Mouse (Mus musculus) urinary bladder, postnatal 4 days (tissue): ENCODE measurements around the gene Nfatc2.

Source experiments
- DNase-seq, 2 experiments: peaks; one replicate each; pipeline ENCODE4 v3.0.0; 2021 to 2022; ENCODE audit warnings: low spot score in 2 of 2

Nfatc2 gene

DNA sequence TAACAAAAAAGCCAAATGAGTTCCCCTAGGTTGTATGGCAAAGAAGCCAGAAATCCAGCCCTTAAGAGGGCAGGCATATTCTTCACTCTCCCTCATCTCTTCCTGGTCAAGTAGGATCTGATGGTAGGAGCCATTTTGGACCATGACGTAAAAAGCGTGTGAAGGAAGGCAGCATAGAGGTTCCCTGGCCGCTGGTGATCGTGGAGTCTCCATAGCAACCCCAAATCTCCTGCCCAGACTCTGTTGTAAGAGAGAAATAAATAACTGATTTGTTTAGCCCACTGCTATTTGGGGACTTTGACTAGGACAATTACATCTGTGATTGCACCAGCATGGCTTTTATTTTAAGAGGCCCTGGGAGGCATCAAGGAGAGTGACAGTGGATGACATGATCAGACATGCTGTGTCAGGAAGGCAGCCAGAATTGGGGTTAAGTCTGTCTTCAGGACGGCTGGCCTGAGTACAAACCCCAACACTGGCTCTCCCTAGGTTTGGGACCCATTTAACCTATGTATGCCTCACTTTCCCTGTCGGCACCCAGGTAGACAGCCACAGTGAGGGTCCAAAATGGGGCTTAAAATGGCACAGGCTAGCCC lies 8.3 kb upstream of the Nfatc2 start:
- DNase-seq = no peak

DNA sequence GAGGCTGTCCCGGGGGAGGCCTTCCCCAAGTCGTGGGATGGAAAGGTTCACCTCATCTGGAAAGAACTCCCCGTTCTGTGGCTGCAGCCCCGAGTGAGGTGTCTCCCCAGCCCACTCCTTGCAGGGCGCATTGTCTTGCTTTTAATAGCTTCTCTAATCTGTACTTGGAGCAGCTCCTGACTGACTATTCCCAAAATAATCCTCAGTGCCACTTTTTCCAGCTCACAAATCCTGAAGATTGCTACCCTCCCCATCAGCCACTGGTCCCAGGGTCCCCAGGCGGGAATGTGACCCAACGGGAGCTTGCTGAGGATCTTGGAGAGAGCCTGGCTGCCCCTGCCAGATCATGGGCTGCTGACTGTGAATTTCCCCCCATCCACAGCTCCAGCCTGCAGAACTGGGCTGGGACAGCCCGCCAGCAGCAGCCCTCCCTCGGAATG lies 6.7 kb upstream of the Nfatc2 start:
- DNase-seq = no peak

DNA sequence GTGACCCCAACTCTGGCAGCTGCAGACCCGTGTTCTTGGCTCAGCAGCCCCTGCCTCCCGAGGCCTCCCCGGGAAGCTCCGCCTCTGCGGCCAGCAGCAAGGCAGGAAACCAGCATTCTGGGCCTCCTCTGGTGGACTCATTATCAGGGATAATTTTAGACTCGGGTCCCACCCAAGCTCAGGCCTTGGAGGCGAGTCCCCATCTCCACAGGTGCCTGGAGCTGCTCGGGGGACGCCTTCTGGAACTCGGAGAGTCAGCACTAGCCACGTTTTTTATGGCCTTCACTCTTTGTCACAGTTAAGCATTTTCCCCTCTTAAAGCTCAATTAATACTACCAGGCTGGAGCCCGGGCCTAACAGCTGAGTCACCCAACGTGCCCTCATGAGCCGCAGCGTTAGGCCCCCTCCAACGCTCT lies 3.2 kb upstream of the Nfatc2 start:
- DNase-seq = no peak

DNA sequence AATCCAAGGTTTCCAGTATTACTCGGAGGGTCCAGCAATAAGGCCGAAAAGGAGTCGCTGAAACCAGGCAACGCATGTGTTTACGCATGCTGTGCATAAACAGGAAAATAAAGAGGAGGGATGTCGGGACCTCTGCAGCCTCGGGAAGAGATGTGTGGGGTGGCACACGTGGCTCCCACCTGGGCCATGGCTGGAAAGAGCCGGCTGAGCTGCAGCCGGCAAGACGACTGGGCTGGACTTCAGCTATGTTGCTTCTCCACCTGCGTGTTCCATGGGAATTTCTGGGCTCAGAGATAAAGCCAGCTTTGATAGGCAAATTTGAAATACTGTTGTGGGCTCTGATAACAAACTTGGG lies 907 bp upstream of the Nfatc2 start:
- no peak for DNase-seq

DNA sequence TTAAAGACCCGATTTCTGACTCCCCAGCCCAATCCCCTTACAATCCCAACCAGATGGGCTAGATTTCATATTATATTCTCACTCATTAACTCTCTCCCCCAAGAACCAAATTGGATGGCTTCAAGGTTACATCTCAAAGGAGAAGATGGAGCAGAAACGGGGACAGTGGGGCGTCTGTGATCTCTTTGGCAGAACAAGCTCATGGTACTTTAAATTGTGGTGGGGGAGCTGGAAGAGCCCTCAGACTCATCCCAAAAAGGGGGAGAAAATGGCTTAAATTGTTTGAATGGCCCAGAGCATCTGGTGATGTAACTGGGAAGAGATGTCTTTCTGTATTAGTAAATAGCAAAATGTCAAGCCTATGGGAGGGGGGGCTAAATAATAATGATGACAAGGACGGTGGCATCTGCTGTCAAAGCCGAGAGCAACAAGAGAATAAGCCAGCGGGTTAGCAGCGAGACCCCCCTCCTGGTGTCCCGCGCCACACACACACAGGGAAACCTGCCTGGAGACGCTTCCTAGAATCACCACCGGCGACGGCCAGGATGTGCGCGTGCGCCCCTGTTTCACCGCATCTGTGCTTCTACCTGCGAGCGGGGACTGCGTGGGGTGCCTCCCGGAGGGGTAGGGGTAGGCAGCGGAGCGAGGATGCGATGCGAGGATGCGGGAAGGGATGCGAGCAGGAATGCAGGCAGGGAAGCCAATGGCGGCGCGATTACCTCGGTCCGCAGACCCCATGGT lies 537 bp downstream of the Nfatc2 start:
- DNase-seq = no peak

DNA sequence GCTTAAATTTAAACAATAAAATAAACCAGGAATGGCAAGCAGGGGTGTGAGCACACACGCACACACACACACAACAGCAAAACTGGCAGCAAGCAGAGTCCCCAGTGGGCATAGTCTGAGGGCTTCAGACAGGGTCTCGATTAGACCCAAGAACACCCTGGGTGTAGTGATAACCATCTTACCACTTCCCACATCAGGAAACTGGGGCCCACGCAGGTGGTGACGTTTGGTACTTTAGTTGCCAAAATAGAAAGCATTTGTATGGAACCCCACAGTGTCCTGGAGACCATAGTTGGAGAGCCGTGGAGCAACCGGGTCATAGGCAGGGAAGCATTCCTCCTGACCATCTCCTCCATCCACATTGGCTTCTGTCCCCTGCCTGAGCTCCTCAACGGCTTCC lies 5.8 kb downstream of the Nfatc2 start:
- no peak for DNase-seq

DNA sequence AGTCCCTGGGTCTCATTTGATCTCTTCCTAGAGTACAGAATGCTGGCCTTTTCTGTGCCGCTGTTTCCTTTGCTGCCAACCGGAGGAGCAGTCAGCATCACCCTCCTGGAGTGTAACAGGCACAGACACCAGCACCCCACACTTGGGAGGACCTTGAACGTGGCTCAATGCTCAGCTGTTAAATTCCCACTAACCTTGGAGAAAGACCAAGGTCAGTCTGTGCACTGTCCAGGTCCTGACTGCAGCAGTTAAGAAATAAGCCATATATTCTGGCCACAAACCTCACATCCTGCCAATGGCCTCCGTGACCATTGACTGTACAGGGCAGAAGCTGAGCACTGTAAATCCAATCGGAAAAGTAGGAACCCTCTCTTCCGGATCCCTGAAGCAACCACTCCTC lies 7.8 kb downstream of the Nfatc2 start:
- DNase-seq = no peak

DNA sequence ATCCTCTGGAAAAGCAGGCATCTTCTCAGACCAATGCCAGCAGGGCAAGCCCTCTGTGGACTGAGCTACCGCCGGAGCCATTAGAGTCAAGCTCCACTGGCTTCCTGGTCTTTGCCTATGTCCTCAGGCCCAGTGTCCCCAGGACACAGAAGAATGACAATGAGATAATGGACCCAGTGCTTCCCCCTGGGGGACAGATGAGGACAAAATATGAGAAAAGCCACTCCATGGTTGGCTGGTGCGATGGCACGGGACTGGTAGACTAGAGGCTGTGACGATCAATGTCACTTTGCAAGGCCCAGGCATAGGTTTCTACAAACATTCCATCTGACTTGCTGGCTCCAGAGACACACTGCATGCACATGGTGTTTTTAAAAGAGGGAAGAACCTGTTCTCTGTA lies 8.5 kb downstream of the Nfatc2 start:
- no peak for DNase-seq

DNA sequence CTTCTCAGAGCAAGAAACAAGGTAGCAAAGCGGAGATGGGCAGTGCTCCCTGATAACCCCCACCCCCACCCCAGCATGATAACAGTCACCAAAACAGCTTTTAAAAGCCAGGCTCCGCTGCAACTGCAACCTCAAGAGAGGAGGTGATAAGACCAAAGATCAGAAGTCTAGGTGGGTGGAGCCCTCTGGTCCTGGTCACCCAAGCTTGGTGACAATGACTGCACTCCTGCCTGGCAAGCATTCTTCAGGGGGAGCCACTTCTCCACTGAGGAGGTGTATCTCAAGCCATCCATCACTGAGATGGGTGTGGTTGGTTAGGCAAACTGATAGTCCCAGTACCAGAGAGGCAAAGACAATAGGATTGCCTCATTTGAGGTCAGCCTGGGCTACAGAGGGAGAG lies 10.4 kb downstream of the Nfatc2 start:
- no peak for DNase-seq

DNA sequence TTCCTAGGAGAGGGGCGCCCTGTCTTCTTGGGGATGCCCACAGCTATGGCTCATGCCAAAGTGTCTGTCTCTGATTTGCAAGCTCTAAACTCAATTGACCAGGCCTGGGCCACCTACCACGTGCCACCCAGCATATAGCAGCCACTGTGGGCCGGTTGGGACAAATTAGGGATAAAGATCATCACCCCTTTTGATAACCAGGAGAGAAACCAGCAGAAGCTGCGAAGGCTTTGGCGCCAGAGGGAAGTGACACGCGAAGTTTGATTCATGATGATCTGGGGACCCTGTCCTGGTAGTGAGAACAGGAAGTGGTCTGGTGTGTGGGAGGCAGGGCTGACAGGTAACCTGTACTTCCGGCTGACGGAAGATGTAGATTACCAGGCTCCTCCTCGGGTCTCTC lies 10.9 kb downstream of the Nfatc2 start:
- DNase-seq = no peak

DNA sequence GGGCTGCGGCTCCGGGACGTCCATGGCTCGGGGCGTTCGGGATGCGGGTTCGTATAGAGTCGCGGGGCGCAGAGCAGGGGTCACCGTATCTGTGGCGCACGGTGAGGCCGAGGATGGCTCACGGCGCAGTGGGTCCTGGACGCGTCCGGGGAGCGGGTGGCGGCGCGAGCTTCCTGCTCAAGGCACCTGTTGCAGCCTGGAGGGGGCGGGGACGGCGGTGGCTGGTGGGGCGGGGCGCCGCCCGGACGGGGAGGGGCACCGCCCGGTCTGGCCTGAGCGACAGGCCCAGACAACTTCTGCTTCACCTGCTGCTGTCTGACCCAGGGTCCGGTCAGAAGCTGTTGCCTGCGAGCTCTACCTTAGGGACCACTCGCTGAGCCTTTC lies 11.3 kb downstream of the Nfatc2 start:
- no peak for DNase-seq

DNA sequence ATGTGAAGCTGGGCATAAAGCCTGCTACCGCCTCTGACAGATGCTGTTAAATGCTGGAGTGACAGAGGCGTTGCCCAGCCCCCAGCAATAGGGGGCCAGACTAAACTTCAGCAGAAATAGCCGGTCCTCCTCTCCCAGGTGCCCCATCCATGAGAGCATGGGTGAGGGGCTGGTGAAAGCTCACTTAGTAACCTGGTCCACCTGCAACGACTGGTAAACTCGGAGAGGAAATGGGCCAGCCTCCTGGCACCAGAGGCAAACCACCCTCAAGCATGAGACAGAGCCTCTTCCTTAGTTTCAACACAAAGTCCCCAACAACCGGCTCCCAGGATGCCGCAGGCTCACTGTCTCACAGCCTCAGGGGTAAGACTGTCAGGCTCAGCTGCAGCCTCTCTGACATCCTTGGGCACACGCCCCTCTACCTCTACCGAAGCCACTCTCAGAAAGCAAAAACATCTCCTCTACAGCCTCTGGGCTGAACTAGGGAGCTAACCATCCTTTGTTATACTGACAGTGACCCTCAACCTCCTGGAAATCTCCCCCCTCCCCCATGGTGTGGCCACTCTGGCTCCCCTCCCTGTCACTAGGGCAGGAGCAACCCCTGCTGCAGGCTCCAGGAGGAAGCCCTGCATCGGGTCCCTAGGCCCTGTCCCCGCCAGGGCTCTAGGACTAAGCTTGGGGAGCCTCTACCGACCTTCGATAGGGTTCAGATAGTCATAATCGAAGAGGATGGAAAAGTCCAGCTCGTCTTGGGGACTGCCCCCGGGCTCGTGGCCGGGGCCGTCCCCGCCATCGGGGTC lies 11.9 kb downstream of the Nfatc2 start:
- no peak for DNase-seq

DNA sequence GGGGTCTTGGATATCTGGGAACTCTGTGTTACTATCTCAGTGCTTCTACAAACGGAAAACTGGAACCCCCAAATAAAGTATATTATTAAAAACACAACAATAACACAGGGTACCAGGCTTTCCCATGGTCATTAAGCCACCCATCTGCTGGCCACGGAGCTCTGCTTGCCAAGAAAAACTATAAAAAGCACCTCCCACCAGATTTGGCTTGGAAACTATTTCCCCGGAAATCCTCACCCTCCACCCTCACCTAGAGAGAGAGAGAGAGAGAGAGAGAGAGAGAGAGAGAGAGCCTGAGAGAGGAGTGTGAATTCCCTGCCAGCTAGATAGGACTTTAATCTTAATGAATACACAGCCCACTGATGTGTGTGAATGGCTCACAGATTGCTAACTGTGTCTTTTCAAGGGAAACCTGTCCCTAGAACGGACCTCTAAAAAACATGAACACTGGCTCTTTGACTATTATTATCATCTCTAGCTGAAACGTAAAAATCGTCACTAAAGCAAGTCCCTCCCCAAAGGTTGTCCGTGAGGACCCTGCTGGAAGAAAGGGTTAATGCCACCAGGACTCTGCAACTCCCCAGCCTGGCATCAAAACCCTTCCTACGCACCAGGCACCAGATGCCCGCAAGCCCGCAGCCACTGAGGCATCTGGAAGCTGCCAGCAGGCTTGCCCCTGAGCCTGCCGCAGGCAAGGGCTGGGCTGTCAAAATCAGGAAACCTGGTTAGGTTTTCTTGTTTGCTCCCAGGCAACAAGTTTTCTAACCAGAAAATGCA lies 12.7 kb downstream of the Nfatc2 start:
- no peak for DNase-seq

DNA sequence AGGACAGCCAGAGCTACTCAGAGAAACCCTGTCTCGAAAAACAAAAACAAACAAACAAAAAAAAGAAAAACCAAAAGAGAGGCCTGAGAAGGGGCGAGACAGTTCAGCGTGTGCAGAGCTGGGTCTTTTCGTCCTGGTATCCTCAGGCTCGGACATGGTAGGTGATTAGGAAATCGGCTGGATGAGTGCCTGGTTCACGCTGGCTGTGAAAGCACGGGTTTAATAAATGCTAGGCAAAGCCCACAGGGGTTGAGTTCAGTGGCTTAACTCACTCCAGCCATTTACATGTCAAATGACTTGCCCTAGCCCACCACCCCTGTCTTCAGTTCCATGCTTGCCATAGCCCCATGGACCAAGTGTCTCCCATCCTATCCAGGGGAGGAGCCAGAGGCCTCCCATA lies 14.3 kb downstream of the Nfatc2 start:
- no peak for DNase-seq

DNA sequence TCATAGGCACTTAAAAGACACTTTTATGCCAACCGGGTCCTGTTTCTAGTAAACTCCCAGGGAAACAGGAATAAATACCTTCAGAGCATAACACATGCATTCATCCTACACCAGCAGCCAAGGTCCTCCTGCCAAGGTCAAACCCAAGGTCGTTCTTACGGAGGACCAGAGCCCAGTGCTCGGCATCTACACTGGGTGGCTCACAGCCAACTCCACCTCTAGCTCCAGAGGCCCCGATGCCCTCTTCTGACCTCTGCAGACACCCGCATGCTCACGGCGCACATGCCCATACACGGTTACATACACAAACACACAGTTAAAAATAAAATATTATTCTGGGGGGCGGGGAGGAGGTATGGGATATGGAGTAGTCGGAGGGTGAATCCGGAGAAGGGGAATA lies 14.9 kb downstream of the Nfatc2 start:
- no peak for DNase-seq

DNA sequence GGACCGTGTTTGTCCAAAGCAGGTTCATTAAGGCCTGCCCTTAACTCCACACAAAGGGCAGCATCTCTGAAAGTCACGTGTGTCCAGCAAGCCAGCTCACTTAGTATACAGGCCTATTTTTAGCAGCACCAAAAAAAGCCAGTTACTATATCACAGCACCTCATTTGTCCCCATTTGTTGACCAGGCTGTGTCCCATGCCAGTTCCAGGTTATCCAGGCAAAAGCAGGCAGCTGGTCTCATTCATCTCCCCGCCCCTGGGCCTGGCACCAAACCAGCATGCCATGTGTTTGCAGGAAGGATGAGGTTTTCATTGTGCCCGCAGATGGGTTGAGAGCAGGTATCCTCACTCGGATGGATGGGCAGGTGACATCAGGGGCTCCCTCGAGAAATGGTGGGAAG lies 16.6 kb downstream of the Nfatc2 start:
- DNase-seq = no peak

DNA sequence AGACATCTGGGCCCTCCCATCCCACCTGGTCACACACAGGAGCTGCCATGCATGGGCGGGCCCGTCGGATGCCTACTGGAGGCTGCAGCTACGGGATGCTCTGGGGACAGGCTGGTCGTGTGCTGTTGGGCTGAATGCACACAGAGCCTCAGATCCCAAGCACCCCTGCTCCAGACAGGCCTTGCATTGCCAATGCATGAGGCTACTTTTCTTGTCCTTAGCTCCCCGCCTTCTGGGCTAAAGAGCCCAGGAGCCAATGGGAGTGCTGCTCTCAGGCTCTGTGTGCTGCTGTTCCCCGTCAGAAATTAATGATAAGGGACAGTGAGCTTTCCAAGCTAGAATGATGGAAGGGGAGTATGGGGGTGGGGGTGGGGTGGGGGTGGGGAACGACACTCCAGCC lies 17.0 kb downstream of the Nfatc2 start:
- DNase-seq = no peak

DNA sequence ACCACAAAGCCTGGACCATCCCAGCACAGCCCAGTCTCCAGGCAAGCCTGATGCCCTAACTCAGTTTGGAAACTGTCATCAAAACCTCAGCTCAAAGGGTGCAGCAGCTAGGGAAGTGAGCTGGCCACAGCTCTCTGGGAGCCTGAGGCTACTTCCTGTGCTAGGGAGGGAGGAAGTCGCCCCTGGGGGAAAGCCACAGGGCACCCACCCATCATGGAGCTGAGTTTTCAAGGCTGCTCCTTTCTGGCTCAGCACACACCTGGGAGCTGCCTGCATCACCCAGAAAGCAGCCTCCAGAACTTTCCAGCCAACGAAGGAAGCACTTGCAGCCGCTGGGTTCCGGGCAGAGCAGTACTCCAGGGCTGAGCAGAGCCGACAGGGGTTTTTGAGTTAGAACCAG lies 18.4 kb downstream of the Nfatc2 start:
- no peak for DNase-seq

DNA sequence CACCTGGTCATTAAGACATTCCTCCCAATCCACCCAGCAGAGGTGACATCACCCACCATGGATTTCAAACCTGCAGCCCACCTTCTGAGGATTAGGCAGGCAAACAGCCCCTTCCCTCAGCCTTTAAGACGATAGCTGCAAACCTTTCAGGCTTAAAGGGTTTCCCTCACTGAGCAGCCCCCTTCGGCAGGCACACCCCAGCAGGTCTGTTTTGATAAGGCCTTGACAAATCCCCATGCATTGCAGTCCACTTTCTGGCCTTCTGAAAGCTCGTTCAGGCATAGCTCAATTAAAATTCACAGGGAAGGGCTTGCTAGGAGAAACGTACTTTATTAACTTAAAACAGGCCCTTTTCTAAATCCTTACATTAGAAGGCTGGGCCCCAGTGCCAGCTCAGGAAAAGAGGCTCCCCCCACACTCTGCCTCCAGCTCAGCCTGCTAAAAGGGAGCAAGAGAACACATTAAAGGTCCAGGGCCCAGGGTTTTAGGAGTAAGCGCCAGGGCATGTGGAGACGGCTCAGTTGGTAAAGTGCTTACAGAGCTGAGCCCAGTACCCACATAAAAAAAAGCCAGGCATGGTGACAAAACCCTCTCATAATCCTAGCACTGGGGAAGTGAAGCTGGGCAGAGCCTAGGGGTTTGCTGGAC lies 20.1 kb downstream of the Nfatc2 start:
- DNase-seq = no peak

DNA sequence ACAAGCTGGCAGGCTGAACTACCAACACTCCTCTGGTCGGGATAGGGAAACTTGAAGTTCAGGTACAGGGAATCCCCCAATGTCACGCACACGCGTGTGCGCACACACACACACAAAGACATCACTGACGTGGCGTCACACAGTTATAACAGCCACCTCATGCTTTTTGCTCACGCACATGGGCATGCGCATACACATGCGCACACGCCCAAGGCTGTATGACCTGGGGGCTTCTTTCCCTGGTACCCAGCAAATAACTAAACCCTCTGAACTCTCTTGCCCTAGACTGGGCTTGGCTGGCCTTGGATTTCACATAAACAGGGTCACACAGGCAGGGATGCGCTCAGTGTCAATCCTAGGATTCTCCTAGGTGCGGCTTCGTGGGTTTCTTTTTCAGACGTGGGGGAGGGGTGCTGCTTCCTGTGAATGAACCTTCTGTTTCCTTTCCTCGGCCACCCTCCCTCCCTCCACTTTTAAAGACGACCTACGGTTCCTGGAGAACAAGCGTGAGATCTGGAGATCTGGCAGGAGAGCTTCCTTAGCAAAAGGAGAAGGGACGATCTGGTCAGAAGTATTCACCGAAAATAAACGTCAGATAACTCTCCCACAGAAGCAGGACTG lies 21.1 kb downstream of the Nfatc2 start:
- DNase-seq = no peak

DNA sequence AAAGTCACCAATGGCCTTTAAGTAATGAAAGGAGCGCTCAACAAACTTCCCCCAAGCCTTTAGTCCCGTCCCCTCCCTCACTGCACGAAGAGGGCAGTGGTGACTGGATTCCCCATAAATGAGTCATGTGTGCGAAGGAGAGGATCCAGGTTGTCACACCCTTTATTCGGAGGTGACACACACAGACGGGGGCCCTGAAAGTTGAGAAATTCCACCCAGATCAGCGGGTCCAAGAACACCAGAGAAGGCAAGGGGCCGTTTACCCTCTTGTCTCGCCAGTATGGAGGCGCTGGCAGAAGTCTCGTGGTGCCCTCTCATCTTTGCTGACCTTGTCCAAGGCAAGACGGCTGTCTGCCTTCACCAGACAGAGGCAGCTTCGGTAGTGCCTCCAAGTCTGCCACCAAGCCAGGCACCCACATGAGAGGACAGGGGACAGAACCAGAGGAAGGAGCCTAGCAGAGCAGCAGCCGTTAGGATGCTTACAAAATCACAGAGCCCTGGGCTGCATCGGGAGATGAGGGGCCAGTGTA lies 21.8 kb downstream of the Nfatc2 start:
- no peak for DNase-seq
